In genomic region chr6:50503031-50503430, GRCm38 (mm10) we compare ENCODE assay signal across 28 mouse cellular contexts. TPM values are rescaled to one million over a fixed set of nuclear protein-coding genes. Genes with fewer than 3 reads are reported as not detected.
DNase-seq lines count a peak whose midpoint lies in the region; ATAC-seq and TF ChIP-seq lines count a peak whose summit lies in the region.
"Had no signal": no experiment of that assay in that cellular context is flagged by ENCODE, and none has a peak within 500 bp of the region (broad histone marks: within the 10 kb centered on the region; RNA-seq: fewer than 3 reads in every experiment).

No protein-coding gene starts in this region.

- peak; percentile 73 for DNase-seq in kidney, adult 2 months
- peak; percentile 35 for DNase-seq in lung, postnatal 0 days (ENCODE audit: low spot score)
- no peak for DNase-seq in lung, adult 2 months
- peak; percentile 92 for DNase-seq in fat pad, adult 2 months (ENCODE audit: extremely low read depth, low read depth, low spot score)
- DNase-seq in ovary, adult 18-20 months (ENCODE audit: low spot score) = no peak
- DNase-seq in hindbrain, postnatal 0 days (ENCODE audit: low spot score) = no peak
- DNase-seq: adrenal gland, postnatal 36 days; cerebellum, adult 11 months; cerebellum, postnatal 10 days; gastrocnemius, postnatal 36 days; heart, postnatal 4 days; liver, embryonic 13.5 days; right cerebral cortex, postnatal 4 days; thymus, adult 18-20 months; thymus, postnatal 4 days had no signal

- H3K27ac ChIP-seq in kidney, adult 2 months (ENCODE audit: insufficient read depth, low read depth, low read length) = no peak overlapping the region
- H3K27ac ChIP-seq in kidney, embryonic 15.5 days = no peak overlapping the region
- H3K27ac ChIP-seq in lung, postnatal 0 days (ENCODE audit: low read length) = no peak overlapping the region
- no peak overlapping the region for H3K27ac ChIP-seq in hindbrain, postnatal 0 days
- H3K27ac ChIP-seq: forebrain, embryonic 12.5 days; hindbrain, embryonic 14.5 days; left cerebral cortex, adult 2 months; liver, embryonic 13.5 days; lung, embryonic 15.5 days; macrophage; midbrain, embryonic 10.5 days; neural tube, embryonic 13.5 days had no signal

- no peaks in the 10 kb centered on the region for H3K36me3 ChIP-seq in kidney, adult 2 months (ENCODE audit: control insufficient read depth, insufficient read depth, low read length)
- no peaks in the 10 kb centered on the region for H3K36me3 ChIP-seq in kidney, embryonic 15.5 days
- H3K36me3 ChIP-seq in lung, postnatal 0 days (ENCODE audit: insufficient read depth, low read length) = no peaks in the 10 kb centered on the region
- no peaks in the 10 kb centered on the region for H3K36me3 ChIP-seq in hindbrain, postnatal 0 days (ENCODE audit: insufficient read depth, low read length)
- H3K36me3 ChIP-seq: embryonic facial prominence, embryonic 12.5 days; forebrain, embryonic 12.5 days; liver, embryonic 13.5 days; lung, embryonic 15.5 days; midbrain, embryonic 10.5 days; neural tube, embryonic 13.5 days; stomach, embryonic 15.5 days had no signal

- no peaks in the 10 kb centered on the region for H3K9me3 ChIP-seq in kidney, embryonic 15.5 days (replicated peaks)
- no peaks in the 10 kb centered on the region for H3K9me3 ChIP-seq in lung, postnatal 0 days (ENCODE audit: low read length)
- no peaks in the 10 kb centered on the region for H3K9me3 ChIP-seq in hindbrain, postnatal 0 days (ENCODE audit: low read length)
- H3K9me3 ChIP-seq: embryonic facial prominence, embryonic 12.5 days; forebrain, embryonic 12.5 days; liver, embryonic 13.5 days; lung, embryonic 15.5 days; midbrain, embryonic 10.5 days; neural tube, embryonic 13.5 days; stomach, embryonic 15.5 days had no signal

- TF ChIP-seq CTCF in kidney, adult 2 months (conservative IDR thresholded peaks at IDR 0.05; ENCODE audit: insufficient read depth, insufficient read length, low read depth, low read length) = no peak
- TF ChIP-seq CTCF in lung, postnatal 0 days (IDR thresholded peaks at IDR 0.05) = no peak
- no peak for TF ChIP-seq CTCF in lung, adult 2 months (IDR thresholded peaks at IDR 0.05; ENCODE audit: insufficient read depth, low read length)
- TF ChIP-seq CTCF in hindbrain, postnatal 0 days (IDR thresholded peaks at IDR 0.05; ENCODE audit: low read depth) = no peak

- no peak for TF ChIP-seq EP300 in lung, postnatal 0 days (IDR thresholded peaks at IDR 0.05)

- TF ChIP-seq POLR2A in kidney, adult 2 months (IDR thresholded peaks at IDR 0.05; ENCODE audit: low read depth, low read length) = no peak
- TF ChIP-seq POLR2A in lung, adult 2 months (IDR thresholded peaks at IDR 0.05; ENCODE audit: borderline replicate concordance, extremely low read depth, low read depth, low read length) = no peak

- no peak for ATAC-seq in kidney, embryonic 15.5 days (replicated peaks; ENCODE audit: low FRiP score)
- no peak for ATAC-seq in lung, postnatal 0 days
- no peak for ATAC-seq in hindbrain, postnatal 0 days
- ATAC-seq: intestine, embryonic 16.5 days; midbrain, embryonic 16.5 days had no signal

- H3K4me2 ChIP-seq in kidney, embryonic 15.5 days = no peak overlapping the region
- no peak overlapping the region for H3K4me2 ChIP-seq in lung, postnatal 0 days (replicated peaks; ENCODE audit: low read depth, low read length)
- H3K4me2 ChIP-seq in hindbrain, postnatal 0 days (ENCODE audit: low read depth, low read length) = no peak overlapping the region
- H3K4me2 ChIP-seq: embryonic facial prominence, embryonic 12.5 days; forebrain, embryonic 12.5 days; hindbrain, embryonic 14.5 days; lung, embryonic 15.5 days; neural tube, embryonic 13.5 days; stomach, embryonic 15.5 days had no signal

- H3K4me3 ChIP-seq in kidney, adult 2 months (ENCODE audit: insufficient read depth, low read depth, low read length) = no peak overlapping the region
- no peak overlapping the region for H3K4me3 ChIP-seq in kidney, embryonic 15.5 days (replicated peaks)
- H3K4me3 ChIP-seq in lung, postnatal 0 days (ENCODE audit: low read depth, low read length) = no peak overlapping the region
- H3K4me3 ChIP-seq in lung, adult 2 months (replicated peaks; ENCODE audit: extremely low read depth, low read depth, low read length) = no peak overlapping the region
- H3K4me3 ChIP-seq in hindbrain, postnatal 0 days (ENCODE audit: low read length) = no peak overlapping the region
- H3K4me3 ChIP-seq: embryonic facial prominence, embryonic 12.5 days; forebrain, embryonic 12.5 days; left cerebral cortex, adult 2 months; liver, embryonic 13.5 days; lung, embryonic 15.5 days; midbrain, embryonic 10.5 days; myocyte; neural tube, embryonic 13.5 days; stomach, embryonic 15.5 days had no signal

- H3K27me3 ChIP-seq in kidney, adult 2 months (replicated peaks; ENCODE audit: control insufficient read depth, insufficient read depth, low read length) = no peaks in the 10 kb centered on the region
- H3K27me3 ChIP-seq in kidney, embryonic 15.5 days = no peaks in the 10 kb centered on the region
- H3K27me3 ChIP-seq in lung, postnatal 0 days (replicated peaks; ENCODE audit: insufficient read depth, low read length) = no peaks in the 10 kb centered on the region
- H3K27me3 ChIP-seq in hindbrain, postnatal 0 days (ENCODE audit: insufficient read depth, low read length) = no peaks in the 10 kb centered on the region
- H3K27me3 ChIP-seq: embryonic facial prominence, embryonic 12.5 days; forebrain, embryonic 12.5 days; liver, embryonic 13.5 days; lung, embryonic 15.5 days; neural tube, embryonic 13.5 days; stomach, embryonic 15.5 days had no signal

- WGBS in kidney, adult 2 months = 43% methylated on average over 4 of the region's 4 CpGs
- 34% methylated on average over 4 of the region's 4 CpGs for WGBS in kidney, embryonic 15.5 days
- WGBS in lung, postnatal 0 days = 58% methylated on average over 4 of the region's 4 CpGs
- WGBS in lung, adult 2 months = 50% methylated on average over 4 of the region's 4 CpGs
- WGBS in hindbrain, postnatal 0 days = 82% methylated on average over 4 of the region's 4 CpGs

- H3K9ac ChIP-seq in kidney, embryonic 15.5 days = no peak overlapping the region
- H3K9ac ChIP-seq in lung, postnatal 0 days (replicated peaks; ENCODE audit: low read depth) = no peak overlapping the region
- no peak overlapping the region for H3K9ac ChIP-seq in hindbrain, postnatal 0 days (replicated peaks; ENCODE audit: low read length)
- H3K9ac ChIP-seq: embryonic facial prominence, embryonic 12.5 days; forebrain, embryonic 12.5 days; hindbrain, embryonic 14.5 days; liver, embryonic 13.5 days; lung, embryonic 15.5 days; neural tube, embryonic 13.5 days; stomach, embryonic 15.5 days had no signal

- no peaks in the 10 kb centered on the region; the same call in 1 of the 2 replicates for H3K4me1 ChIP-seq in kidney, adult 2 months (ENCODE audit: control insufficient read depth, insufficient read depth, low read length)
- H3K4me1 ChIP-seq in kidney, embryonic 15.5 days = 0 out of 2 replicates have a peak, but pooled peaks cover 4% of the 10 kb centered on the region
- no peaks in the 10 kb centered on the region for H3K4me1 ChIP-seq in lung, postnatal 0 days (ENCODE audit: insufficient read depth, low read depth, low read length)
- no peaks in the 10 kb centered on the region for H3K4me1 ChIP-seq in lung, adult 2 months (ENCODE audit: control insufficient read depth, insufficient read depth, low read length)
- H3K4me1 ChIP-seq in hindbrain, postnatal 0 days (ENCODE audit: insufficient read depth, low read length) = no peaks in the 10 kb centered on the region
- H3K4me1 ChIP-seq: embryonic facial prominence, embryonic 12.5 days; forebrain, embryonic 12.5 days; lung, embryonic 15.5 days; midbrain, embryonic 10.5 days; neural tube, embryonic 13.5 days had no signal

RNA-seq across cellular contexts. Expression of gene Osbpl3, which starts 47.0 kb away (rescaled TPM):
- polyA plus RNA-seq in kidney, adult 2 months (2012; rRNA removed) = 33.0 and 36.1 TPM in 2 replicates
- polyA plus RNA-seq in kidney, embryonic 15.5 days (2015; fragmentation: Nextera tagmentation; extraction: Ambion mirVana) = 15.7 and 16.7 TPM in 2 replicates
- 4.7 TPM in 2 replicates for polyA plus RNA-seq in lung, postnatal 0 days (2015; fragmentation: Nextera tagmentation; extraction: Ambion mirVana)
- polyA plus RNA-seq in lung, adult 2 months (2012; rRNA removed) = 4.1 and 6.7 TPM in 2 replicates
- 5.6 and 6.5 TPM in 2 replicates for total RNA-seq in hindbrain, postnatal 0 days (2014; rRNA removed)
- 3.6 and 3.7 TPM in 2 replicates for polyA plus RNA-seq in hindbrain, postnatal 0 days (2015; fragmentation: Nextera tagmentation; extraction: Ambion mirVana)

Comparison
In these comparisons a context has a peak if more than half of its experiments do, and no peak if none do; other contexts are left out.
1. DNase-seq: peak in kidney, adult 2 months (single experiment), lung, postnatal 0 days (single experiment) and fat pad, adult 2 months (single experiment); none in lung, adult 2 months (single experiment), ovary, adult 18-20 months (single experiment) and hindbrain, postnatal 0 days (single experiment).